Mouse (Mus musculus) liver, postnatal 0 days (tissue): ENCODE measurements around the gene Ndufa3.

Experiments
- CTCF ChIP-seq: sonication (generic); IDR thresholded peaks from 2 replicates; pipeline ENCODE4 v1.5.1; 2016; ENCODE audit warnings: antibody characterized with exemption, low read depth
- EP300 ChIP-seq: IDR thresholded peaks from 2 replicates; pipeline ENCODE4 v1.6.1; 2016; ENCODE audit warnings: antibody characterized with exemption, low read depth, mild to moderate bottlenecking

GRCm38 (mm10) chr7:3614021-3614420, 3.2 kb upstream of the Ndufa3 start:
- no peak for TF ChIP-seq EP300
- no peak for TF ChIP-seq CTCF
